Mouse (Mus musculus): Measurements from ENCODE around the gene Bach2. TPM values are rescaled to one million over a fixed set of nuclear protein-coding genes. Genes with fewer than 3 reads are reported as not detected.

The Bach2 gene
- polyA plus RNA-seq, 1 experiment from 2014 or later: 19.1 TPM

GRCm38 (mm10) chr4:32615034-32615881 lies 376.7 kb downstream of the Bach2 start, which contains the start of gene Casp8ap2:
Gene Casp8ap2, plus strand, starts transcription at chr4:32615451.
- H3K4me3 ChIP-seq (ENCODE audit: low read length): peak within 1 kb of the TSS; percentile 97
- H3K27ac ChIP-seq (ENCODE audit: low read depth, low read length): peak within 1 kb of the TSS; percentile 83
- peak within 1 kb of the TSS; percentile 65 for H3K4me2 ChIP-seq (ENCODE audit: low read length)
- H3K9me3 ChIP-seq (ENCODE audit: control insufficient read depth, low read length): no peaks in the 10 kb centered on the region
- H3K9ac ChIP-seq (ENCODE audit: low read depth, low read length): peak within 1 kb of the TSS; percentile 87
- H3K4me1 ChIP-seq (ENCODE audit: control insufficient read depth, insufficient read depth, low read depth, low read length): peaks cover 11% of the 10 kb centered on the region
- no peaks in the 10 kb centered on the region for H3K36me3 ChIP-seq (ENCODE audit: control insufficient read depth, insufficient read depth, low read length)
- under 1% methylated on average over 56 of the region's 67 CpGs for WGBS
- H3K27me3 ChIP-seq (replicated peaks; ENCODE audit: control insufficient read depth, insufficient read depth, low read length): no peaks in the 10 kb centered on the region
- ATAC-seq: peak; percentile 99

GRCm38 (mm10) chr4:32621637-32622036 lies 383.0 kb downstream of the Bach2 start:
- H3K4me3 ChIP-seq (ENCODE audit: low read length): no peak overlapping the region
- H3K36me3 ChIP-seq (ENCODE audit: control insufficient read depth, insufficient read depth, low read length): no peaks in the 10 kb centered on the region
- H3K9ac ChIP-seq (ENCODE audit: low read depth, low read length): no peak overlapping the region
- no peaks in the 10 kb centered on the region for H3K27me3 ChIP-seq (replicated peaks; ENCODE audit: control insufficient read depth, insufficient read depth, low read length)
- no peaks in the 10 kb centered on the region for H3K9me3 ChIP-seq (ENCODE audit: control insufficient read depth, low read length)
- peaks cover 2% of the 10 kb centered on the region; the same call in 1 of the 2 replicates for H3K4me1 ChIP-seq (ENCODE audit: control insufficient read depth, insufficient read depth, low read depth, low read length)
- H3K4me2 ChIP-seq (ENCODE audit: low read length): no peak overlapping the region
- H3K27ac ChIP-seq (ENCODE audit: low read depth, low read length): no peak overlapping the region
- ATAC-seq: no peak
